Mouse (Mus musculus) kidney, embryonic 14.5 days (tissue): Measurements from ENCODE around the gene Diexf. TPM values are rescaled to one million over a fixed set of nuclear protein-coding genes. Genes with fewer than 3 reads are reported as not detected.

Experiments
- ATAC-seq: fragments of 200-750 bp; cut with Nextera tagmentation; 2 replicates; pipeline ENCODE4 v1.8.0; 2017; ENCODE audit warnings: moderate number of reproducible peaks, mild to moderate bottlenecking, moderate TSS enrichment, moderate library complexity; ENCODE audit not compliant: low FRiP score, low TSS enrichment
- H3K27ac ChIP-seq: fragments of 300-500 bp; sonication (generic); 2 replicates; pipeline ENCODE4 v1.5.1; 2014; ENCODE audit warnings: low read depth, mild to moderate bottlenecking, low read length, moderate library complexity, mixed read lengths
- H3K27me3 ChIP-seq: fragments of 300-500 bp; sonication (generic); 2 replicates; pipeline ENCODE4 v1.6.1; 2014; ENCODE audit warnings: mild to moderate bottlenecking, low read length; ENCODE audit not compliant: control insufficient read depth, insufficient read depth
- H3K36me3 ChIP-seq: fragments of 300-500 bp; sonication (generic); 2 replicates; pipeline ENCODE4 v1.6.1; 2014; ENCODE audit warnings: low read length, mixed read lengths; ENCODE audit not compliant: control insufficient read depth, insufficient read depth
- H3K4me1 ChIP-seq: fragments of 300-500 bp; sonication (generic); 2 replicates; pipeline ENCODE4 v1.6.1; 2014; ENCODE audit warnings: low read length, mixed read lengths; ENCODE audit not compliant: control insufficient read depth, insufficient read depth
- H3K4me2 ChIP-seq: fragments of 300-500 bp; sonication (generic); replicated peaks from 2 replicates; pipeline ENCODE4 v1.6.1; 2014; ENCODE audit warnings: low read depth, mild to moderate bottlenecking, low read length
- H3K4me3 ChIP-seq: fragments of 300-500 bp; sonication (generic); 2 replicates; pipeline ENCODE4 v1.5.1; 2014; ENCODE audit warnings: mild to moderate bottlenecking, low read length
- H3K9ac ChIP-seq: fragments of 300-500 bp; sonication (generic); 2 replicates; pipeline ENCODE4 v1.6.1; 2014; ENCODE audit warnings: low read depth, mild to moderate bottlenecking, low read length, moderate library complexity
- H3K9me3 ChIP-seq: fragments of 300-500 bp; sonication (generic); 2 replicates; pipeline ENCODE4 v1.6.1; 2016; ENCODE audit warnings: low read length; ENCODE audit not compliant: control insufficient read depth
- WGBS: fragments of 180-500 bp; shearing (Covaris S2); extraction: QIAGEN DNeasy Blood & Tissue Kit; methylation state at CpG from one replicate; pipeline ENCODE4 v1.1.7; 2014; 5-methylcytosine and 5-hydroxymethylcytosine counted together
- polyA plus RNA-seq: library from polyadenylated mRNA; unstranded; fragments of >200 nt; fragmentation: Nextera tagmentation; extraction: Ambion mirVana; gene quantifications from 2 replicates; pipeline ENCODE4 v1.2.1, GENCODE M21; 2014

Gene Diexf
- 9.0 and 11.0 TPM in 2 replicates for polyA plus RNA-seq

- Histone ChIP-seq H3K9me3 (no peaks in the 10 kb centered on the region), H3K4me1 (peaks cover 9% of the 10 kb centered on the region), H3K4me3 (peak within 1 kb of the TSS; percentile 98), H3K27me3 (no peaks in the 10 kb centered on the region), H3K9ac (peak within 1 kb of the TSS; percentile 86), H3K4me2 (peak within 1 kb of the TSS; percentile 60), H3K36me3 (peaks cover 23% of the 10 kb centered on the region), H3K27ac (no peak within 1 kb of the TSS)
- ATAC-seq = peak; percentile 94
- under 1% methylated on average over 61 of the region's 61 CpGs for WGBS
These were observed at the start of gene Diexf for GRCm38 (mm10) chr1:193129786-193130455. TSS of gene Diexf (minus strand) at chr1:193130272.

- ATAC-seq = no peak
These were observed 44.2 kb upstream of the Diexf start for GRCm38 (mm10) chr1:193174143-193174733.

GRCm38 (mm10) chr1:193173810-193174129 lies 43.7 kb upstream of the Diexf start:
- WGBS = 21% methylated on average over 9 of the region's 9 CpGs
- H3K4me3 ChIP-seq = peak overlapping the region; percentile 77
- no peak for ATAC-seq

More at GRCm38 (mm10) chr1:193174143-193174733, 44.2 kb upstream of the Diexf start:
- H3K4me2 ChIP-seq = peak overlapping the region; percentile 69
- H3K9ac ChIP-seq = peak overlapping the region; percentile 79; the same call in 1 of the 2 replicates
- peak overlapping the region; percentile 77 for H3K4me3 ChIP-seq
- H3K4me1 ChIP-seq = peaks cover 22% of the 10 kb centered on the region; the same call in 1 of the 2 replicates
- no peaks in the 10 kb centered on the region for H3K27me3 ChIP-seq
- 86% methylated on average over 13 of the region's 13 CpGs for WGBS
- no peaks in the 10 kb centered on the region for H3K36me3 ChIP-seq
- H3K9me3 ChIP-seq = no peaks in the 10 kb centered on the region
- H3K27ac ChIP-seq = peak overlapping the region; percentile 83

GRCm38 (mm10) chr1:193172991-193173809 lies 43.1 kb upstream of the Diexf start:
- WGBS = 1% methylated on average over 48 of the region's 48 CpGs
- peak; percentile 99 for ATAC-seq
- peak overlapping the region; percentile 77 for H3K4me3 ChIP-seq
- peak overlapping the region; percentile 86 for H3K9ac ChIP-seq
- H3K4me2 ChIP-seq = peak overlapping the region; percentile 82
- no peaks in the 10 kb centered on the region for H3K9me3 ChIP-seq
- no peaks in the 10 kb centered on the region for H3K27me3 ChIP-seq
- peak overlapping the region; percentile 83 for H3K27ac ChIP-seq
- no peaks in the 10 kb centered on the region for H3K36me3 ChIP-seq
- H3K4me1 ChIP-seq = peaks cover 22% of the 10 kb centered on the region; the same call in 1 of the 2 replicates

More at GRCm38 (mm10) chr1:193173810-193174129, 43.7 kb upstream of the Diexf start:
- no peaks in the 10 kb centered on the region for H3K9me3 ChIP-seq
- no peaks in the 10 kb centered on the region for H3K36me3 ChIP-seq
- H3K9ac ChIP-seq = peak overlapping the region; percentile 79
- no peaks in the 10 kb centered on the region for H3K27me3 ChIP-seq
- peaks cover 22% of the 10 kb centered on the region; the same call in 1 of the 2 replicates for H3K4me1 ChIP-seq
- peak overlapping the region; percentile 69 for H3K4me2 ChIP-seq
- H3K27ac ChIP-seq = peak overlapping the region; percentile 83

- Histone ChIP-seq H3K9me3 (no peaks in the 10 kb centered on the region), H3K4me3 (no peak overlapping the region), H3K27ac (no peak overlapping the region), H3K27me3 (no peaks in the 10 kb centered on the region), H3K4me1 (peaks cover 18% of the 10 kb centered on the region; the same call in 1 of the 2 replicates), H3K9ac (no peak overlapping the region), H3K36me3 (no peaks in the 10 kb centered on the region), H3K4me2 (no peak overlapping the region)
- 87% methylated on average over 2 of the region's 2 CpGs for WGBS
- ATAC-seq = no peak
These were observed 39.8 kb upstream of the Diexf start for GRCm38 (mm10) chr1:193169856-193170255.

GRCm38 (mm10) chr1:193169228-193169627 lies 39.2 kb upstream of the Diexf start:
- 81% methylated on average over 7 of the region's 7 CpGs for WGBS
- Histone ChIP-seq H3K36me3 (no peaks in the 10 kb centered on the region), H3K27me3 (no peaks in the 10 kb centered on the region), H3K4me2 (no peak overlapping the region), H3K9ac (no peak overlapping the region), H3K27ac (no peak overlapping the region), H3K9me3 (no peaks in the 10 kb centered on the region), H3K4me1 (peaks cover 12% of the 10 kb centered on the region; the same call in 1 of the 2 replicates), H3K4me3 (no peak overlapping the region)
- no peak for ATAC-seq

GRCm38 (mm10) chr1:193167746-193168145 lies 37.7 kb upstream of the Diexf start, which contains the start of gene A130010J15Rik:
TSS of gene A130010J15Rik (plus strand) at chr1:193168046.
- 91% methylated on average over 3 of the region's 3 CpGs for WGBS
- Histone ChIP-seq H3K4me3 (no peak within 1 kb of the TSS), H3K4me2 (no peak within 1 kb of the TSS), H3K27me3 (no peaks in the 10 kb centered on the region), H3K9ac (no peak within 1 kb of the TSS), H3K9me3 (no peaks in the 10 kb centered on the region), H3K36me3 (no peaks in the 10 kb centered on the region), H3K4me1 (peaks cover 6% of the 10 kb centered on the region; the same call in 1 of the 2 replicates), H3K27ac (no peak within 1 kb of the TSS)
- ATAC-seq = no peak

- peak overlapping the region; percentile 15; the same call in 1 of the 2 replicates for H3K9ac ChIP-seq
These were observed 30.4 kb upstream of the Diexf start for GRCm38 (mm10) chr1:193160317-193161032.

More at GRCm38 (mm10) chr1:193160317-193161032, 30.4 kb upstream of the Diexf start:
- Histone ChIP-seq H3K36me3 (no peaks in the 10 kb centered on the region), H3K4me3 (peak overlapping the region; percentile 11), H3K4me1 (peaks cover 6% of the 10 kb centered on the region; the same call in 1 of the 2 replicates), H3K27ac (no peak overlapping the region), H3K4me2 (peak overlapping the region; percentile 36), H3K27me3 (no peaks in the 10 kb centered on the region), H3K9me3 (no peaks in the 10 kb centered on the region)
- peak; percentile 84 for ATAC-seq
- WGBS = 16% methylated on average over 18 of the region's 18 CpGs
